Mouse (Mus musculus) kidney, adult 9 months (tissue): ENCODE data around the gene Upf2.
"Not testable (repeated sequence)": the region's sequence is repeated elsewhere in the genome, so short reads cannot be mapped to it uniquely, and the experiment has no call there.

ENCODE experiments used
- DNase-seq: peaks from one replicate; pipeline ENCODE4 v3.0.0; 2022

The Upf2 gene

DNA sequence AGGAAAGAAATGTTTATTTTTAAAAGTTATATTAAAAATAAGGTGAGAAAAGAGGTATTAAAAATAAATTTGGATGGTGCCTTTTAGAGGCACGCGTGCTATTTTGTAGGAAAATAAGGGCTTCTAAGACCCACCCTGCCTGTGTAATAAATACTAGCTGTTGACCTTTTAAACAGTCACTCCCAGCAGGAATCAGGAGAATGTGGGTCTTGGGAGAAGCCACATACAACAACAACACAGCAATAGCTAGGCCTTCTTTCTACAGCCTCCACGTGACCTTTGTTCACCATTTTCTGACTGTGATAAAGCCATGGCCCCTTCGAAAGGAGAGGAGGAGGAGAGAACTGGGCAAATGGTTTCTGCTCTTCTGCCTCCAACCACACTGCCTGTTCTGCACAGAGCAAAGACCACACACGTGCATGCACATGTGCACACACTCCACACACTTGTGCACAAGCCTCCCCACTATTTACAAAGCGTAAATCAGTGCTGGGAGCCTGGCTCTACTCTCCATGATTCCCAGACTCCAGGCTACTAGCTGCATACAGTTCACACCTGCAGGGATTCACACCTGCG, 121.5 kb downstream of the Upf2 start:
- DNase-seq: no peak

DNA sequence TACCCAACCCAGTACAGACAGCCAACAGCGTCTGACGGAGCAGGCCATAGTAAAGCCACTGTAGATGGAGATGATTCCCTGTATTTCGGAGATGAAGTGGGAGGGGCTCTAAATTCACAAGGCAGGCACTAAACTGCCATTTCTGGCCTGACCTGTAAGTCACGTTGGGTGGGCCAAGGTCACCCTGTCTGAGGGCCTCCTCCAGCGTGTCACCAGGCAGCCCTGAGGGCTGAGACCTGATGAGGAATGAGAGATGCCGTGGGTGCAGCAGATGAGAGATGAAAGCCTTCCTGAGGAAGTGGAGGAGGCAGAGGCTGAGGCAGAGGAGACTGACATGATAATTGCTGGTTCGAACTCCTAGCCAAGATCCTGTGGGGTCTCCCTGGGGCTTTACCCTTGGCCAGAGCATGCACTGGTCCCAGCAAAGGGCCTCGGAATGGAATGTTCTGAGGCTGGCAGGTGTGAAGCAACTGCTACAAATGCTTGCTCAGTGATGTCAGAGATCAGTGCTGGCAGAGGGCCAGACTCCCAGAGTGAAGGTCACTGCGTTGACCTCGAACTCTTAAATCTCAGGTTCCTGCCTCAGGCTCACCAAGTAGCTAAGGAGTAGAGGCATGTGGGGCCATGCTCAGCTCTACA, 123.7 kb downstream of the Upf2 start:
- DNase-seq: peak; percentile 74

DNA sequence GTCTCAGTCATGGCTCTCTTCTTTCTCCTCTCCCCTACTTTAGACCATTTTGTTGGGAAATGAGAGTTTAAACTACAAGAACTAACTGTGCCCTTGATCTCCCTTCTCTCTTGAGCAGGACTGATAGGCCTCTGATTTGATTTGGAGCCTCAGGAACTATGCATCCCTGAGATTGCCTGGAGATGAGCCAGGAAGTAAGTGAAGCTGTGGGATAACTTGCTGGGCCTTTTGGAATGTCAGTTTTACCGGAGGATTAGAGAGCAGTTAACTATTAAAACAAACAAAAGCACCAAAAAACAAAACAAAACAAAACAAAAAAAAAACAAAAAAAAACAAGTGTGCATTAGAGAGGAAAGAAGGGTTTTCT, 124.2 kb downstream of the Upf2 start:
- DNase-seq: no peak

DNA sequence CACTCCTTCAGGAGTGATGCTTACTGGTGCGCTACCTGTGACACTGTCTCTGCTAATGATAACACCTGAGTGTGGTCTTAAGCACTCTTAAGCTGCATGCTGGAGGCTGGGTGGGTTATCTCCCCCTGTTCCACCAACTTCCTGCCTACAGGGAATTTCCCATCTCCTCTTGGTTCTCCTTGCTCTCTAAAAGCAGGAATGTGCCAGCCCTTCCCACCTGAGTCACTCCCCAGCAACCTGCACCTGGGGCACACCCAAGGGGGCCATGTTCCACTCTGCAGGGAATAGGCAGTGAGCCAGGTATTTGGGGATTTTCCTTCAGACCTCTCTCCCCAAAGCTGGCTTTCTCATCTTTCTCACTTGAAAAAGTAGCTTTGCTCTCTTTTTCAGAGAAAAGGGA, 128.8 kb downstream of the Upf2 start:
- no peak for DNase-seq

DNA sequence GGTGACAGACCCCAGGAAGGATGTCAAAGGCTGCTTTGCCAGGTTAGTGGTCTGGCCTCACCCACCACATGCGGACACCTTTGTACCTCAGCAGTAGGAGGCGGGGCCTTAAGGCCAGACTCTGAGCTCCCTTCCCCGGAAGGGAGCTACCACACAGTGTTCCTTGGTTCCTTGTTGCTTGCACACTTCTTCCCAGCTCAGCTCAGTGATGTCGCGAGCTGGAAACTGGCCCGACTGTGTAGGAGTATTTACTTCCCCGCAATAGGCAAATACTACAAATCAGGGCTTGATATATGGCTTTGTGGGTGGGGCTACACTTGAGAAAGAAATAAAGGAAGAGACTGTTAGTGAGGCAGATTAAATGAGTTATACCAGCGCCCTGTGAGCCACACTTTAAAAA, 129.8 kb downstream of the Upf2 start:
- no peak for DNase-seq

DNA sequence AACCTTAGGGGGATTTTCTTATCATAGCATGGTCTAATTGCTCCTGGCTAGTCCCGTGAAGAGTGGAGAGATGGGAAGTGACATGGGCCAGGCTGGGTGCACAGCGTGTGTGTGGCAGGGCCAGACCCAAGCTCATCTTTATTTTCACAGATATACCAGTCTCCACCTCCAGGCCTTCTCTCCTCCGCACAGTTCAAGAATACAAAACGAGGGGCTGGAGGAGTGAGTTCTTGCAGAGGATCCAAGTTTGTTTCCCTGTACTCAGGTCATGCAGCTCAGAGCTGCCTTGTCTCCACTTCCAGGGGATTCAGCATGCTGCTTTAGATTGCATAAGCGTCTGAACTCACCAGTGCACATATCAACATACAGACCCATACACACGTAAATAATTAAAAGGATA, 131.3 kb downstream of the Upf2 start:
- no peak for DNase-seq

DNA sequence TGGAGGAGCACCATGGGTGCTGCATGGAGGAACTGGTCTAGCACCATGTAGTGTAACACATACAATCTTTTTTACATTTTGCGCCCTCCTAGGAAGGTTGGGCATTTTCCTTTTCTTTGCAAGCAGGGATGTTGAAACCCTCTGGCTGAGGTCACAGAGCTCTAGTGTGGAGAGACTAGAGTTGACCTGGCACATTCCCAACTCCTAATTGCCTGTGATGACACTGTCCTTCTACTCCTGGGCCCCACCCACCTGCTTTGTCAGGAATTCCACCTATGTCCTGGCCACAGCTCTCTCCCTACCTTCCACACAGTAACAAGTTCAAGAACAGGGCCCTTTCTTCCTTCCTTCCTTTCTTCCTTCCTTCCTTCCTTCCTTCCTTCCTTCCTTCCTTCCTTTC, 132.4 kb downstream of the Upf2 start:
- no peak for DNase-seq

DNA sequence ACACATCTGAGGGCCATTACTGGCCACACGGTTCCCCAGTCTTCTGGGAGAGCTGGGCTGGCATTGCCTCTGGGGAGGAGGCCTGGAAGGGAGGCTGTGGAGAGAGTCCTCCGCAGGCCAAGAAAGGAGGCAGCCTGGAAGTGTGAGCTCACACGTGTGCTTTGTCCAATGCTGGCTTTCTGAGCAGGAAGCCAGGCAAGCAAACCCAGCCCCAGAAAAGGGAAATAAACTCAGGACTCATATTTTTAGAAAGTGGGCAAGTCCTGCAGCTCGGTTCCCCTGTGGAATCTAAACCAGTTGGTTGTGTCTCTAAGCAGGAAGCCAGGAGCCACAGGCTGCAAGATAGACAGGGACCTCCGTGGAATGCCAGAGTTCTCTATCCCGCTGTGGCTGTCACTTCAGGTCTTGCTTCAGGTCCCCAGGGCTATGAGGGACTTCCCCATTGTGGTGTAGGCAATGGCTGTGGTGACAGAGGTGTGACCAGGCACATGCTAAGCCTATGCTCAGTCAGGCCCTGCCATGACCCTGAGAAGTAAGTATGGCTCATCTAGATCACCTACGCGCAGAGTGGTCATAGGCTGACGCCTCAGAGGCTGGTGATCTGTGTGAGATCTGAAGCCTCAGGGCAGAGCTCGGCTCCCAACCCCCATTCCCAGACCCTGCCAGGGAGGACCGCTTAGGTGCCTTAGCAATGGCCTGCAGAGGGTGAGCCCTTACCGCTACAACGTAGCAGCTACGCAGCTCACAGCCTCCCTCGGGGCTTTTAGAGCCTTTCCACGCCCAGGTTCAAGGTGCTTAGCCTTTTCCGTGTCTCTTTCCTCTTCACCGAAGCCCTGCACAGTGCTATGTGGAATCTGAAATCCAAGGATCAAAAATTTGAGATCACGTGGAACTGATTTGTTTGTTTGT, 134.6 kb downstream of the Upf2 start:
- no peak for DNase-seq

DNA sequence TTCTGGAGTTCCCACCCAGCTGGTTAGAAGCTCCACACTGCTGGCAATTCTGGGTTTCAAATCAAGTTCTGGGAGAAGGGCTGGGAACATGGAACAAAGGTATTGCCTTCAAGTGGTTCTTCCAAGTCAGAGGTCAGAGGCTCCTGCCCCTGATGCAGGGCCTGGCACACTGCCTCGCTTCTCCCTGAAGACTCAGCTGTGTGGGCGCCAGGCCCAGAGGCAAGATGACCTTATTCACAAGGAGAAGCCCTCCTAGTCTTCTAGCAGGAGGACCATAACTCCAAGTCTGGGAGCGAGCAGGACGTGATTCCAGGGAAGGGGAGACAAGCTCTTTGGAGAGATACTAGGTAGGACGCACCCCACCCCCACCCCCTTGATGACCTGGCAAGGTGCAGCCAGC, 135.9 kb downstream of the Upf2 start:
- DNase-seq: no peak

DNA sequence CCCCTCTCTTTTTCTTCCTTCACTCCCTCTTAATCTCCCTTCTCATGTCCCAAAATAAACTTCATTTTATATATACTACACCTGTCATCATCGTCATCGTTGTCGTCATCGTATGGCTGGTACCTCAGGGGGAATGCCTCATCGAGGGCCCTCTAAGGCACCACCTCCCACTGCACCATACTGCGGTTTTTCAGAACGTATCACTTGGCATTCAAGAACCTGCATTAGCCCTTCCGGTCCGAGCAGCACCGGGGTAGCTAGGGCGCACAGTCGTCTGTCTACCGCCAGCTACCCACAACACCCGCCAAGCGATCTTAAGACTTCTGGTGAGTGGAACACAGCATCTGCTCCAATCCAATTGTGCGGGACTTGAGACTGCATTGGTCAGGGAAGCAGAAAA, 138.7 kb downstream of the Upf2 start:
- not testable (repeated sequence) for DNase-seq

DNA sequence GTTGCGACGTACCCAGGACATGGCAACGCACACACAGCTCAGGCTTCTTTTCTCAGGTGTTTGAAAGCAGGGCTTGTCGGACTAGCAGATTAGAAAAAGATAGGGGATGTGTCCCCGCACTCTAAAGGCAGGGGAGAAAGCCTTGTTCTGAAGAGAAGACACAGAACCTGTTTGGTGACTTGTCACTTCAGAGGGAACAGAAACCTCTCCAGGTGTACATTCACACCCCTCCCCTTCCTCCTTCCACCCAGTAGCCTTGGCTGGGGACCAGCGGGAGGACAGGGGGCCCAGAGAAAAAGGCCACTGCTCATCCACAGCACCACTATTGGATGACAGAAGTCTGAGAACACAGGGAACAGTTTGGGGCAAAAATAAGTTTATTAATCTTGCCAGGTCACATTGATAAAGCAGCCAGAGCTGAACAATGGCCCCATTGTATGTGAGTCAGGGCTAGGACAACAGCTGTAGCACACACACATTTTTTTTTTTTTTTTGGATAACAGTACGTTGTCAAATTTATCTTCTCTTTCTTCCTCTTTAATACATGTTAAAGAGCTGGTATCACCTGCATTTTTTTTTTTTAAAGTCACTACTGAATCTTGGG, 145.9 kb downstream of the Upf2 start:
- DNase-seq: no peak

DNA sequence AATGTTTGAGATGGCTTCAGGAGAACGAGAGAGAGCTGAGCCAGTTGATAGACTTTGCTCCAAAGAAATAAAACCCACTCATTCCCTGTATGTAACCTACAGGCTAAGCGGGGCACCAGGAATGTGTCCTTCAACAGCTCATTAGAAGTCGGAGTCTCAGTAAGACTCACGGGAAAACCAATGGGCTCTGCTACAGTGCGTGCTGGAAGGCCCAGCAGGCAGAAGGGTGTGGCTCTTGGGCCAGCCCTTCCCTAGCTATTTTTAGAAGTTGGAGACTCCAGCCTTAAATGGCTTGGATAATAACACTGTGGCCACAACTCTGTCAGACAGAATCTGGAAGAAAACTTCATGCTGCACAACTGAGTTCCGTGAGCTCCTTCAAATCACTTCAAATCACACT, 147.7 kb downstream of the Upf2 start:
- DNase-seq: no peak

DNA sequence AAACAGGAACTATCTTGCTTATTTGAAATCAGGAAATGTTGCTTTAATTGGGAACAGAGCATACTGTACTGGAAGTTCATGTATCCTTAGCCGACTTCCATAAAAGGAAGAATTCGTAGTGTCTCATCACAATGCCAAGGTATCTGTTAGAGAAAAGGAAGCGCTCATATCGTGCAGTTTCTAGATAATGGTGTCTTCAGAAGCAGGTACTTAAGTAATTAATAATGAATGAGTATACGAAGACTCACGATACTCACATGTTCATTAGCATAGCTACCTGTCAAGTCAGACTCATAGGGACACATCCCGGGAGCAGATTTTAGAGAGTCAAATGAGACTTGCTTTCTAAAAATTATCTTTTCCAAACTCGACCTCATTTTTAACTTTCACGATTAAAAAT, 148.2 kb downstream of the Upf2 start:
- no peak for DNase-seq

DNA sequence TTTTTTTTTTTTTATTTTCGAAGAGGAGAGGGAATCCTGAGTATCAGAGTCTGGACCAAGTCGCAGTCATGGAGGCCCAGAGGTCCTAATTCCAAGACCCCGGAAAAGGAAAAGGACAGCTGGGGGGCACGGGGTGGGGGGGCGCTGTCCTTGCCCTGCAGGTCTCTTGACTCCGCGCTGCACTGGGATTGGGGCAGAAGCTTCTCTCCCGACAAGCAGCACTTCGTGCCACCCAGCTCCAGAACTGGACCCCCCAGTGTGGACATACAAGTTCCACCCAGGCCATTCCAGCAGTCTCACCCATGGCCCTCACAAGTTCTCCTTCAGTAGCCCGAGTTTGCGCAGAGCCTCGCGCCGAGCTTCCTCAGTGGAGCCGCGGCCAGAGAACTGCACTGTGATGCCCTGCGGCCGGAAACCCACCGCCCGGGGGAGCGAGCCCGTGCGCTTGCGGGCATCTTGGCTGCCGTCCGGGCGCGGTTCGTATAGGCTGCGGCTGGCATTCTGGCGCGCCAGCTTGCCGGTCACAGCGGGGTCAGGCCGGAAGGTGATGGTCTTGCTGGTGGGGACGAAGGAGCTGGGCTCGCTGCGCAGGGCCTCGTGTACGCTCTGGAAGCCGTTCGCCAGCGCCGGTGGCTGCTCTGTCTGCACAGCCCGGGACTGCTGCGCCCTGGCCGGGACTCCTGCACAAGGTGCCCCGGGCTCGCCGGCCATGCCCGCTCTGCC, 148.9 kb downstream of the Upf2 start:
- no peak for DNase-seq

DNA sequence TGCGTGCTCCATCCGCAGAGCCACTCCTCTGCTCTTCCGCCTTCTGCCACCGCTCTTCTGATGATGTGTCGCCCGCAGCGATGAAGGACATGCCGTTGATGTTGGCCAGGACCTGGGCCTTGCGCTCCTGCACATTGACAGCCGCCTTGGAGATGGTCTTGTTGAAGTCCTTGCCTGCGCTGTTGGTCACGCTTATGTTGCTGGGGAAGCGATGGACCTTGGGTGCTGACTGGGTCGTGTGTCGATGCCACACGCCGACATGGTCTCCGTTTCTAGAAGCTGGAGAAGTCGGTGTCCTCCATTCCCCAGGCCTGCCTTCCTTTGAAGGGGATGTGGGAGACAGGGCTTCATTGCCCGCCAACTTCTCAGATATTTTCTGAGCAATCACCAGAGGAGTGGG, 149.5 kb downstream of the Upf2 start:
- no peak for DNase-seq

DNA sequence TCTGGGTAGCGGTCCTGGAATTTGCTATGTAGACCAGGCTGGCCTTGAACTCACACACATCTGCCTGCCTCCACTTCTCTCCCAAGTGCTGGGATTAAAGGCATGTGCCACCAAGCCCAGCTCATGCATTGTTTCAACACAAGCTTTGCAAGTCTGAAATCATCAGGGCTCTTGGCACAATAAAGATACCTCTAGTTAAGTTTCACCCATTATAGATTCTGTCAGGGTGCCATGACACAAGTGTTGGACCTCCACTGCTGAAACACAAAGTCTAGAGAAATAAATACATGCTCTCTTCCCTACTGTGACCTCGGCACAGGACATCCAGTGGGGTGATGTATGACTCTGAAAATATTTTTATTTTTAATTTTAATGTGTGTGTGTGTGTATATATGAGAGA, 154.2 kb downstream of the Upf2 start:
- no peak for DNase-seq
